Mouse (Mus musculus): Measurements from ENCODE around the gene Crtc3. TPM values are rescaled to one million over a fixed set of nuclear protein-coding genes. Genes with fewer than 3 reads are reported as not detected.
A peak's percentile ranks its signal among the peaks of the same experiment; 100 is the strongest.

Gene Crtc3
- 10 to 100 TPM; 17.1 to 21.3 TPM for polyA plus RNA-seq (2017; shearing (Covaris generic))

GRCm38 (mm10) chr7:80688556-80689220 lies at the start of gene Crtc3:
TSS of gene Crtc3 (minus strand) at chr7:80688877.
- ATAC-seq = peak; percentile 78

- no peak for ATAC-seq
Observed at GRCm38 (mm10) chr7:80736199-80736598, 47.5 kb upstream of the Crtc3 start.

DNA sequence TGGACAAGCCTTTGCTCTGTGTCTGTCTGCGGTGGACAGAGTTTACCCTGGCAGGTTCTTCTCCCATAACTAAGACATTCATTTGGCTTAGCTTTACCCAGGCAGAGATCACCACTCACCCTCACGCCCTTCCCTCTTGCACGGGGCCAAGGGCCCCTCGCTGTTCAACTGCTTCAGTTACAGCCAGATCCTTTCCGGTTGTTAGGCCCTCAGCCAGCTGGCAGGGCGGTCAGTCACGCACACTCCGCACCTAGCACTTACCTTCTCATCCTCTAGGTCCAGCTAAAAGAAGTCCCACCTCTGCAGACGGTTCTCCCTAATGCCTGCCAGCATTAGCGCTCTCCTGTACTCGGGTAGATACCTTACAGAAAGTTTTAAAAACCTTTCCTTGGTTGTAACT lies 44.3 kb upstream of the Crtc3 start:
- no peak for ATAC-seq

- ATAC-seq = peak; percentile 82
Observed at GRCm38 (mm10) chr7:80729662-80730061, 41.0 kb upstream of the Crtc3 start.

DNA sequence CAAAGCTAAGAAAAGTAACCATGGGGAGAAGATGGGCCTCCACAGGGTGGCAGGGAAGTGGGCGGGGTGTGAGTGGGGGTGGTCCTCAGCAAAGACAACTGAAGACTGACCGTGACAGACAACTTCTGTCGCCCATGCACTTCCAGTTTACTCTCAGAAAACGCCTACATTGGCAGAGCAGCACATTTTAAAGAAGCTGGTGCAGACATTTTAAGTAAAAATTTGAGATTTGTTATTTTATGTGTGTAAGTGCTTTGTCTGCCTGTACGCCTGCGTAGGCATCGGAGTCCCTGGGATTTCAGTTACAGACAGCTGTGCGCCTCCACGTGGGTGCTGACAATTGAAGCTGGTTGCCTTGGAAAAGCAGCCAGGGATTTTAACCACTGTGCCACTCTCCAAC lies 32.4 kb upstream of the Crtc3 start:
- ATAC-seq = no peak

- ATAC-seq = no peak
Observed at GRCm38 (mm10) chr7:80719582-80719981, 30.9 kb upstream of the Crtc3 start.

DNA sequence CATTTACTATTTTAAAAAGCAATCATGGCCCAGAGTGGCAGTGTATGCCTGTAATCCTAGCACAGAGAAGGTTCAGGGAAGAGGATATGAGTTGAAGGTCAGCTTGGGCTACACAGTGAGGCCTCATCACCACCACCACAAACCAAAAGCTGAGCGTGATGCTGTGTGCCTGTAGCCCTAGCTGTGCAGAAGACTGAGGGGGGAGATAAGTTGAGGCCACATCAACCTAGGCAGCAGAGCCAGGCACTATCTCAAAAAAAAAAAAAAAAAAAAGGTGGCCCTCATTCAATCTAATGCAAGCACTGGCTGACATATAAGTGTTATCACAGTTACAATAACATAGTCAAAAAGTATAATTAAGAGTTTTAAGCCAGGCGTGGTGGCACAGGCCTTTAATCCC lies 30.4 kb upstream of the Crtc3 start:
- no peak for ATAC-seq

- ATAC-seq = peak; percentile 47
Observed at GRCm38 (mm10) chr7:80718471-80718870, 29.8 kb upstream of the Crtc3 start.

- no peak for ATAC-seq
Observed at GRCm38 (mm10) chr7:80716758-80717157, 28.1 kb upstream of the Crtc3 start.

GRCm38 (mm10) chr7:80715306-80715705 lies 26.6 kb upstream of the Crtc3 start:
- no peak for ATAC-seq

DNA sequence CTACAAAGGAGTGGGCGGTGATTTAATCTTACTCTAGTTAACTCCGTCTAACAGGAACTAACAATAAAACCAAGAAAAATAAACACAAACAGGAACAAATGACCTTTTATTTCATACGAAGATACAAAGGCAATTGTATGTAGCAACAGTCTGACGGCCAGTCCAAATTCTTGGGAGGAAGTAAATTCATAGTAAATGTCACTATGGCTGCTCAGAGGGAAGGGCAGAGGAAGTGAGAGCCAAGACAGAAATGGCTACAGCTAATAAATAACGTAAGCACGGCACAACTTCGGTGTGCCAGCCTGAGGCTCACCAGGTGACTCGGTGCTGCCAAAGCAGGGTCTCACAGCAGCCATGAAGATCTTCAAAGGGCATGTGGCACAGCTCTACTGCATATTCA lies 22.8 kb upstream of the Crtc3 start:
- ATAC-seq = no peak

GRCm38 (mm10) chr7:80710333-80710732 lies 21.7 kb upstream of the Crtc3 start:
- no peak for ATAC-seq

DNA sequence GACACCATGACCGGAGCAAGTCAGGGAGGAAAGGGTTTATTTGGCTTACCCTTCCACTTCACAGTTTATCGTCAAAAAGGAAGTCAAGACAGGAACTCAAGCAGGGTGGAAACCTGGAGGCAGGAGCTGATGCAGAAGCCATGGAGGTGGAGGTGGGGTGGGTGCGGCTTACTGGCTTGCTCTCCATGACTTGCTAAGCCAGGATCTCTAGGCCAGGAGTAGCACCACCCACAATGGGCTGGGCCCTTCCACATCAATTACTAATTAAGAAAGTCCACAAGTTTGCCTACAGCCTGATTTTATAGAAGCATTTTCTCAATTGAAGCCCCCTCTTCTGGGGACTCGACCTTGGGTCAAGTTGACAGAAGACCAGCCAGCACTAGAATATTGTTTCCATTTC lies 15.4 kb upstream of the Crtc3 start:
- ATAC-seq = no peak

GRCm38 (mm10) chr7:80702510-80702909 lies 13.8 kb upstream of the Crtc3 start:
- ATAC-seq = no peak

DNA sequence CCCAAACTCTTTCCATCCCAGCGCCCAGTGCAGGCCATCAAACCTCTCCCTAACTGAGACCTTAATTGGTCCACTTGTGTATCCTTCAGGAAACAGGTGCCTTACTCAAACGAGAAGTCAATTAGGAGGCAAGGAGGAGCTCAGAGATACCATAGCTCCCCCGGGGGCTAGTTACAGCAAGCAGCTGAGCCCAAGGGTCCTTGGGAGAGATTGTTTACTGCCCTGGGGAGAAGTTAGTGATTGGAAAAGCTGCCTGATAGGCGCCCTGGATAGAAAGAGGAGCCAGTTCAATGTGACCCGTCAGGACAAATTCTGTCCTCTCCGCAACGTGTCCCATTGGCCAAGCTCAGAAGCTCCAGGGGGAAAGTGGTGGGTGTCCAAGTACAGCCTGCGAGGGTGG lies 11.0 kb upstream of the Crtc3 start:
- no peak for ATAC-seq

DNA sequence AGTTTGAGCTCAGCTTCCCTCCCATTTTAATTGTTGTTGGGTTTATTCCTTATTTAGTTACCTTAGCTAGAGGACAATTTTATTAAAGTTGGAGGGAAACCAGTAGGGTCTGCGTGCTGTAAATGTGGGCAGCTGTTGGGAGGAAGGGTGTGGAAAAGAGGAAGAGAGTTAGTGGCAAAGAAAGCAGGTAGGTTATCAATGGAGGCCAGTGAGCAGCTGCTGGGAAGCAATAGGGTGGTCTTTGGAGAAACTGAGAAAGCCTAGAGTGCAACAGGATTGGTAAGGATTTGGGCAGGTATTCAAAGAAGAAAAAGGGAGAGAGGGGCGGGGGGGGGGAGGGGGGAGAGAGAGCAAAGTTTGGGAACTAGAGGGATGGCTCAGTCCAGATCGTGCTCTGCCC lies 10.3 kb upstream of the Crtc3 start:
- ATAC-seq = no peak

DNA sequence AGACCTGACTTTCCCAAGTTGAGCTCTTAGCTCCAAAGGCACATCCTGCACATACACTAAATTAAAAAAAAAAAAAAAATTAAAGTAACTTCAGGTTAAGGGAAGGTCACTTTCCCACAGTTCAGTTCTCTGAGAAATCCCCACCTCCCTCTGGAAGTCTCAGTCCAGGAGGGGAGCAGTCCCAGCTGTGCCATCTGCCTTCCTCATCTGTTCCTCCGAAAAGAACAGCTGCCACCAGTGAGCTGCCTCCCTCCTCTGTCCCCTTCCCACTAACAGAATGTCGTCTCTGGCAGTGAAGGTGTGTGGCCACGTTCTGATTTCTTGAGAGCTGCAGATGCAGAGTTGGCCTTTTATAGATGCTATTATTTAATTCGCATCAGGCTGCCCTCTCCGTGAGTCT lies 9.2 kb upstream of the Crtc3 start:
- no peak for ATAC-seq

- peak; percentile 95 for ATAC-seq
Observed at GRCm38 (mm10) chr7:80696903-80697302, 8.2 kb upstream of the Crtc3 start.

DNA sequence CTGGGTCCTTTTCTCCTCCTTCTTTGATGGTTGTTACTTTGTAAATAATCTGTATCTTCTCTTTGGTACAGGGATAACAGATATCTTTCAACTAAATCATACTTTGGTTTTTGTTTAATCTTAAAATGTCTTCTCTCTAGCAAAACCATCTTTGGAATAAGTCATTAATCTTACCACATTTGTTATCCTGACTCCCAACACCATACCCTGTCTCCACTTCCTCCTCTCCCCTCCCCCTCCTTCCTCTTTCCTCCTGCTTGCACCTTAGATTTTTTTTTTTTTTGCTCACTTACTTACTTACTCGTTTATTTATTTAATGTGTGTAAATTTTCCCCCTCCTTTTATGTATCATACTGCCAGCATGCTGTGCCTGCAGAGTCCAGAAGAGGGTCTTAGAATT lies 7.7 kb upstream of the Crtc3 start:
- ATAC-seq = no peak

- ATAC-seq = no peak
Observed at GRCm38 (mm10) chr7:80692472-80692871, 3.8 kb upstream of the Crtc3 start.

- ATAC-seq = no peak
Observed at GRCm38 (mm10) chr7:80691131-80691530, 2.5 kb upstream of the Crtc3 start.

- peak; percentile 56 for ATAC-seq
Observed at GRCm38 (mm10) chr7:80689221-80689591, 529 bp upstream of the Crtc3 start.

- ATAC-seq = peak; percentile 46
Observed at GRCm38 (mm10) chr7:80687721-80688555, 739 bp downstream of the Crtc3 start.

- ATAC-seq = no peak
Observed at GRCm38 (mm10) chr7:80685639-80686038, 3.0 kb downstream of the Crtc3 start.

Measured in CD4-positive, CD25-positive, alpha-beta regulatory T cell, adult 4 months (primary cell).